Comparison of ENCODE assay signal across 8 mouse cellular contexts in the genomic region with DNA sequence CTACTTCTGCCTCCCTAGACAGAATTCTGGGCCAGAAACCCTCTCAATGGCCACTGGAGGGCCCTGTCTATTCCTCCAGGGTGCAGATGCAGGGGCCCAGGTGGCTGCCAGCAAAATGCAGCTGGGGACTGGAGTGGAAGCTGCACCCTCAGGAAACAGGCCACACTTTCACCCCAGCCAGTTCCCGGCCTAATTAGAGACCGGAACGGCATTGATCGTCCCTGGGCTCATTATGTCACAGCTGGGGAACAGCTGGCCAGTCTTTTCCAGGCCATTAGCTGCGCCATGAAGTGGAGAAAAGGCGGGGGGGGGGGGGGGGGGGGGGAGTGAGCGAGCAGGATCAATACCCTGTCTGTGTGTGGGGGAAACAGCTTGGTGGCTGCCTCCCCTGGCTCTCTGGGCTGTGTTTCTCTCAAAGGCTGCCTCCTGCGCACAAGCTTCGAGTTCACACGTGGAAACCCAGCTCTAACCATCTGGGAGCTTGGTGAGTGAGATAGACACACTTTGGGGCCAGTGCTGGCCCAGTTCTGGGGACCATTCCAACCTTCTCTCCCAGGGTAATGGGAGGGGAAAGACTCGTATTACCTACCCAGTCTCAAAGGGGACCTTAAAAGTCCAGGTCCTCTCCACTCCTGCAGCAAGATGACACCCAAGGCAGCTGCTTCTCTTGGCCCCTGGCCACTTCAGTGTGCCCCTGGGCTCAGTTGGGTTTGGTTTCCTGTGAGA. TPM values are rescaled to one million over a fixed set of nuclear protein-coding genes. Genes with fewer than 3 reads are reported as not detected.
DNase-seq lines count a peak whose midpoint lies in the region; ATAC-seq and TF ChIP-seq lines count a peak whose summit lies in the region.

No protein-coding gene starts in this region.

- 0 out of 2 replicates have a peak, but pooled peaks cover 5% of the 10 kb centered on the region for H3K4me1 ChIP-seq in thymus, adult 2 months (replicated peaks; ENCODE audit: control insufficient read depth, insufficient read depth, low read length)
- 0 out of 2 replicates have a peak, but pooled peaks cover 3% of the 10 kb centered on the region for H3K4me1 ChIP-seq in forebrain, postnatal 0 days (ENCODE audit: insufficient read depth)
- H3K4me1 ChIP-seq in hindbrain, embryonic 15.5 days (replicated peaks): peaks cover 31% of the 10 kb centered on the region
- H3K4me1 ChIP-seq in limb, embryonic 10.5 days: peaks cover 53% of the 10 kb centered on the region
- 0 out of 2 replicates have a peak, but pooled peaks cover 3% of the 10 kb centered on the region for H3K4me1 ChIP-seq in midbrain, postnatal 0 days (ENCODE audit: insufficient read depth, low read length)

- H3K9ac ChIP-seq in forebrain, postnatal 0 days: no peak overlapping the region; the same call in 1 of the 2 replicates
- no peak overlapping the region for H3K9ac ChIP-seq in hindbrain, embryonic 15.5 days
- H3K9ac ChIP-seq in midbrain, postnatal 0 days (replicated peaks; ENCODE audit: low read length, poor library complexity, severe bottlenecking): no peak overlapping the region

- no peak overlapping the region for H3K4me3 ChIP-seq in thymus, adult 2 months (ENCODE audit: control insufficient read depth, insufficient read depth, low read length)
- no peak overlapping the region for H3K4me3 ChIP-seq in forebrain, postnatal 0 days (ENCODE audit: low read depth, low read length)
- H3K4me3 ChIP-seq in hindbrain, embryonic 15.5 days: no peak overlapping the region
- peak overlapping the region; percentile 23 for H3K4me3 ChIP-seq in limb, embryonic 10.5 days
- no peak overlapping the region for H3K4me3 ChIP-seq in midbrain, postnatal 0 days (ENCODE audit: low read depth, low read length)

- no peak for TF ChIP-seq CTCF in thymus, adult 2 months (IDR thresholded peaks at IDR 0.05; ENCODE audit: borderline replicate concordance, control insufficient read depth, extremely low read depth, insufficient read depth, low read length, poor library complexity)
- peak; percentile 48 for TF ChIP-seq CTCF in forebrain, postnatal 0 days (IDR thresholded peaks at IDR 0.05; ENCODE audit: low read depth)
- TF ChIP-seq CTCF in midbrain, postnatal 0 days (IDR thresholded peaks at IDR 0.05): peak; percentile 47

- H3K9me3 ChIP-seq in forebrain, postnatal 0 days (ENCODE audit: low read length): no peaks in the 10 kb centered on the region
- no peaks in the 10 kb centered on the region for H3K9me3 ChIP-seq in hindbrain, embryonic 15.5 days
- H3K9me3 ChIP-seq in limb, embryonic 10.5 days (replicated peaks): no peaks in the 10 kb centered on the region
- no peaks in the 10 kb centered on the region for H3K9me3 ChIP-seq in midbrain, postnatal 0 days (ENCODE audit: low read length)

- H3K36me3 ChIP-seq in thymus, adult 2 months (ENCODE audit: control insufficient read depth, insufficient read depth, low read length): no peaks in the 10 kb centered on the region
- H3K36me3 ChIP-seq in forebrain, postnatal 0 days (ENCODE audit: insufficient read depth): no peaks in the 10 kb centered on the region
- H3K36me3 ChIP-seq in hindbrain, embryonic 15.5 days: no peaks in the 10 kb centered on the region
- H3K36me3 ChIP-seq in limb, embryonic 10.5 days: no peaks in the 10 kb centered on the region
- no peaks in the 10 kb centered on the region for H3K36me3 ChIP-seq in midbrain, postnatal 0 days (ENCODE audit: insufficient read depth, low read length)

- 49% methylated on average over 10 of the region's 11 CpGs for WGBS in thymus, adult 2 months
- whole genome bisulfite sequencing in forebrain, postnatal 0 days: 8% methylated on average over 11 of the region's 11 CpGs
- WGBS in hindbrain, embryonic 15.5 days: 5% methylated on average over 9 of the region's 11 CpGs
- 3% methylated on average over 9 of the region's 11 CpGs for WGBS in limb, embryonic 10.5 days
- 19% methylated on average over 8 of the region's 11 CpGs for WGBS in midbrain, postnatal 0 days

- H3K27me3 ChIP-seq in thymus, adult 2 months (ENCODE audit: control insufficient read depth, insufficient read depth, low read length): no peaks in the 10 kb centered on the region
- H3K27me3 ChIP-seq in forebrain, postnatal 0 days (ENCODE audit: insufficient read depth, low read length): no peaks in the 10 kb centered on the region
- H3K27me3 ChIP-seq in hindbrain, embryonic 15.5 days: no peaks in the 10 kb centered on the region
- H3K27me3 ChIP-seq in limb, embryonic 10.5 days (ENCODE audit: low read depth, poor library complexity, severe bottlenecking): no peaks in the 10 kb centered on the region
- no peaks in the 10 kb centered on the region for H3K27me3 ChIP-seq in midbrain, postnatal 0 days (ENCODE audit: insufficient read depth, low read length)

- no peak overlapping the region for H3K4me2 ChIP-seq in forebrain, postnatal 0 days (ENCODE audit: low read depth)
- H3K4me2 ChIP-seq in hindbrain, embryonic 15.5 days: no peak overlapping the region
- no peak overlapping the region for H3K4me2 ChIP-seq in midbrain, postnatal 0 days (ENCODE audit: low read depth, low read length, poor library complexity, severe bottlenecking)

- TF ChIP-seq POLR2A in thymus, adult 2 months (IDR thresholded peaks at IDR 0.05; ENCODE audit: control insufficient read depth, extremely low read depth, insufficient read depth, low read length, poor library complexity): no peak

- DNase-seq in thymus, adult 2 months: peak; percentile 26
- no peak for DNase-seq in thymus, adult 18-20 months
- peak; percentile 74 for DNase-seq in forebrain, postnatal 0 days
- peak; percentile 91 for DNase-seq in limb, embryonic 10.5 days (ENCODE audit: low spot score)
- peak; percentile 74 for DNase-seq in midbrain, postnatal 0 days (ENCODE audit: low spot score)
- DNase-seq in natural killer cell, adult 2 months (ENCODE audit: low spot score in 2 of 2): no peak

- H3K27ac ChIP-seq in thymus, adult 2 months (ENCODE audit: control insufficient read depth, insufficient read depth, low read length): no peak overlapping the region
- H3K27ac ChIP-seq in forebrain, postnatal 0 days (ENCODE audit: low read depth, low read length): no peak overlapping the region
- peak overlapping the region; percentile 74 for H3K27ac ChIP-seq in hindbrain, embryonic 15.5 days (replicated peaks)
- H3K27ac ChIP-seq in limb, embryonic 10.5 days: peak overlapping the region; percentile 89
- H3K27ac ChIP-seq in midbrain, postnatal 0 days (ENCODE audit: low read depth, low read length): no peak overlapping the region

- ATAC-seq in forebrain, postnatal 0 days: peak; percentile 81
- ATAC-seq in hindbrain, embryonic 15.5 days (ENCODE audit: low FRiP score, low read depth): peak; percentile 54
- ATAC-seq in midbrain, postnatal 0 days (ENCODE audit: low FRiP score): peak; percentile 72; the same call in 1 of the 2 replicates
- no peak for ATAC-seq in CD4-positive, CD25-positive, alpha-beta regulatory T cell, adult 4 months

RNA-seq across cellular contexts. Expression of gene Gpr61, which starts 12.0 kb away (rescaled TPM):
- polyA plus RNA-seq in thymus, adult 2 months (2012; rRNA removed): not detected in 2 replicates
- 8.1 and 9.8 TPM in 2 replicates for total RNA-seq in forebrain, postnatal 0 days (2014; rRNA removed)
- polyA plus RNA-seq in forebrain, postnatal 0 days (2015; fragmentation: Nextera tagmentation; extraction: Ambion mirVana): 3.2 and 5.3 TPM in 2 replicates
- 6.1 and 6.4 TPM in 2 replicates for polyA plus RNA-seq in hindbrain, embryonic 15.5 days (2015; fragmentation: Nextera tagmentation; extraction: Ambion mirVana)
- polyA plus RNA-seq in limb, embryonic 10.5 days (2016; fragmentation: Nextera tagmentation; extraction: Ambion mirVana): 0.08 TPM in 1 of 2 replicates, not detected in the other
- total RNA-seq in midbrain, postnatal 0 days (2014; rRNA removed): 12.2 and 12.8 TPM in 2 replicates
- 7.8 and 8.4 TPM in 2 replicates for polyA plus RNA-seq in midbrain, postnatal 0 days (2015; fragmentation: Nextera tagmentation; extraction: Ambion mirVana)
- under 1 TPM in 1 of 2 experiments, not detected in 1; 0.15 TPM for polyA plus RNA-seq in CD4-positive, CD25-positive, alpha-beta regulatory T cell, adult 4 months (2017; shearing (Covaris generic))

RNA-seq across cellular contexts. Expression of gene Amigo1, which starts 19.5 kb away (rescaled TPM):
- 10.8 and 11.2 TPM in 2 replicates for polyA plus RNA-seq in thymus, adult 2 months (2012; rRNA removed)
- total RNA-seq in forebrain, postnatal 0 days (2014; rRNA removed): 20.4 and 22.0 TPM in 2 replicates
- 9.4 and 12.1 TPM in 2 replicates for polyA plus RNA-seq in forebrain, postnatal 0 days (2015; fragmentation: Nextera tagmentation; extraction: Ambion mirVana)
- 13.3 and 16.6 TPM in 2 replicates for polyA plus RNA-seq in hindbrain, embryonic 15.5 days (2015; fragmentation: Nextera tagmentation; extraction: Ambion mirVana)
- polyA plus RNA-seq in limb, embryonic 10.5 days (2016; fragmentation: Nextera tagmentation; extraction: Ambion mirVana): 2.6 and 3.0 TPM in 2 replicates
- 35.5 and 37.8 TPM in 2 replicates for total RNA-seq in midbrain, postnatal 0 days (2014; rRNA removed)
- 12.2 and 12.6 TPM in 2 replicates for polyA plus RNA-seq in midbrain, postnatal 0 days (2015; fragmentation: Nextera tagmentation; extraction: Ambion mirVana)
- under 1 TPM; 0.32 to 0.54 TPM for polyA plus RNA-seq in CD4-positive, CD25-positive, alpha-beta regulatory T cell, adult 4 months (2017; shearing (Covaris generic))

RNA-seq across cellular contexts. Expression of gene Gnai3, which starts 20.7 kb away (rescaled TPM):
- polyA plus RNA-seq in thymus, adult 2 months (2012; rRNA removed): 34.3 and 35.7 TPM in 2 replicates
- total RNA-seq in forebrain, postnatal 0 days (2014; rRNA removed): 109 and 120 TPM in 2 replicates
- polyA plus RNA-seq in forebrain, postnatal 0 days (2015; fragmentation: Nextera tagmentation; extraction: Ambion mirVana): 104 and 118 TPM in 2 replicates
- polyA plus RNA-seq in hindbrain, embryonic 15.5 days (2015; fragmentation: Nextera tagmentation; extraction: Ambion mirVana): 120 and 122 TPM in 2 replicates
- polyA plus RNA-seq in limb, embryonic 10.5 days (2016; fragmentation: Nextera tagmentation; extraction: Ambion mirVana): 178 and 197 TPM in 2 replicates
- 70.8 and 97.2 TPM in 2 replicates for total RNA-seq in midbrain, postnatal 0 days (2014; rRNA removed)
- 87.4 and 93.6 TPM in 2 replicates for polyA plus RNA-seq in midbrain, postnatal 0 days (2015; fragmentation: Nextera tagmentation; extraction: Ambion mirVana)
- 10 to 100 TPM; 95.0 to 98.5 TPM for polyA plus RNA-seq in CD4-positive, CD25-positive, alpha-beta regulatory T cell, adult 4 months (2017; shearing (Covaris generic))

RNA-seq across cellular contexts. Expression of gene Cyb561d1, which starts 34.4 kb away (rescaled TPM):
- polyA plus RNA-seq in thymus, adult 2 months (2012; rRNA removed): 21.9 and 23.0 TPM in 2 replicates
- 4.1 and 5.4 TPM in 2 replicates for total RNA-seq in forebrain, postnatal 0 days (2014; rRNA removed)
- 3.3 and 4.5 TPM in 2 replicates for polyA plus RNA-seq in forebrain, postnatal 0 days (2015; fragmentation: Nextera tagmentation; extraction: Ambion mirVana)
- 3.4 and 3.5 TPM in 2 replicates for polyA plus RNA-seq in hindbrain, embryonic 15.5 days (2015; fragmentation: Nextera tagmentation; extraction: Ambion mirVana)
- 1.6 and 2.1 TPM in 2 replicates for polyA plus RNA-seq in limb, embryonic 10.5 days (2016; fragmentation: Nextera tagmentation; extraction: Ambion mirVana)
- total RNA-seq in midbrain, postnatal 0 days (2014; rRNA removed): 3.7 and 4.9 TPM in 2 replicates
- polyA plus RNA-seq in midbrain, postnatal 0 days (2015; fragmentation: Nextera tagmentation; extraction: Ambion mirVana): 3.5 and 4.0 TPM in 2 replicates
- 1 to 10 TPM; 7.7 to 8.8 TPM for polyA plus RNA-seq in CD4-positive, CD25-positive, alpha-beta regulatory T cell, adult 4 months (2017; shearing (Covaris generic))

RNA-seq across cellular contexts. Expression of gene Atxn7l2, which starts 44.1 kb away (rescaled TPM):
- 38.0 and 38.8 TPM in 2 replicates for polyA plus RNA-seq in thymus, adult 2 months (2012; rRNA removed)
- 22.0 and 23.4 TPM in 2 replicates for total RNA-seq in forebrain, postnatal 0 days (2014; rRNA removed)
- polyA plus RNA-seq in forebrain, postnatal 0 days (2015; fragmentation: Nextera tagmentation; extraction: Ambion mirVana): 18.1 and 20.7 TPM in 2 replicates
- 20.3 and 24.3 TPM in 2 replicates for polyA plus RNA-seq in hindbrain, embryonic 15.5 days (2015; fragmentation: Nextera tagmentation; extraction: Ambion mirVana)
- polyA plus RNA-seq in limb, embryonic 10.5 days (2016; fragmentation: Nextera tagmentation; extraction: Ambion mirVana): 23.3 and 25.7 TPM in 2 replicates
- 22.5 and 24.9 TPM in 2 replicates for total RNA-seq in midbrain, postnatal 0 days (2014; rRNA removed)
- 16.1 and 19.3 TPM in 2 replicates for polyA plus RNA-seq in midbrain, postnatal 0 days (2015; fragmentation: Nextera tagmentation; extraction: Ambion mirVana)
- 1 to 10 TPM; 4.9 to 8.5 TPM for polyA plus RNA-seq in CD4-positive, CD25-positive, alpha-beta regulatory T cell, adult 4 months (2017; shearing (Covaris generic))

Comparison
In these comparisons a context has a peak if more than half of its experiments do, and no peak if none do; other contexts are left out.
1. DNase-seq: peak in thymus, adult 2 months (single experiment), forebrain, postnatal 0 days (single experiment), limb, embryonic 10.5 days (single experiment) and midbrain, postnatal 0 days (single experiment); none in thymus, adult 18-20 months (0 of 2) and natural killer cell, adult 2 months (0 of 2).
2. H3K27ac ChIP-seq: peak in hindbrain, embryonic 15.5 days (single experiment) and limb, embryonic 10.5 days (single experiment); none in thymus, adult 2 months (single experiment), forebrain, postnatal 0 days (single experiment) and midbrain, postnatal 0 days (single experiment).